16 mouse cellular contexts compared by ENCODE assay signal in genomic region chr12:27564641-27565306, GRCm38 (mm10).
DNase-seq lines count a peak whose midpoint lies in the region; ATAC-seq lines count a peak whose summit lies in the region.
"Had no signal": no experiment of that assay in that cellular context is flagged by ENCODE, and none has a peak within 500 bp of the region (broad histone marks: within the 10 kb centered on the region; RNA-seq: fewer than 3 reads in every experiment).

No protein-coding gene starts in this region.

- peak overlapping the region; percentile 76 for H3K27ac ChIP-seq in embryonic facial prominence, embryonic 12.5 days
- peak overlapping the region; percentile 87 for H3K27ac ChIP-seq in forebrain, embryonic 10.5 days
- H3K27ac ChIP-seq in hindbrain, embryonic 13.5 days = peak overlapping the region; percentile 97
- H3K27ac ChIP-seq in midbrain, embryonic 13.5 days = peak overlapping the region; percentile 97
- H3K27ac ChIP-seq: left cerebral cortex, adult 2 months; liver, embryonic 13.5 days had no signal

- WGBS in embryonic facial prominence, embryonic 12.5 days = 29% methylated on average over 5 of the region's 5 CpGs
- 65% methylated on average over 5 of the region's 5 CpGs for WGBS in forebrain, embryonic 10.5 days
- WGBS in hindbrain, embryonic 13.5 days = 25% methylated on average over 5 of the region's 5 CpGs
- WGBS in midbrain, embryonic 13.5 days = 14% methylated on average over 5 of the region's 5 CpGs

- no peak overlapping the region for H3K9ac ChIP-seq in embryonic facial prominence, embryonic 12.5 days
- 0 out of 2 replicates have a peak overlapping the region, but pooled peaks have one; percentile 6 for H3K9ac ChIP-seq in hindbrain, embryonic 13.5 days
- peak overlapping the region; percentile 0; the same call in 1 of the 2 replicates for H3K9ac ChIP-seq in midbrain, embryonic 13.5 days (replicated peaks)
- H3K9ac ChIP-seq: liver, embryonic 13.5 days had no signal

- no peaks in the 10 kb centered on the region for H3K36me3 ChIP-seq in embryonic facial prominence, embryonic 12.5 days
- H3K36me3 ChIP-seq in forebrain, embryonic 10.5 days (replicated peaks) = no peaks in the 10 kb centered on the region
- no peaks in the 10 kb centered on the region for H3K36me3 ChIP-seq in hindbrain, embryonic 13.5 days
- H3K36me3 ChIP-seq in midbrain, embryonic 13.5 days = no peaks in the 10 kb centered on the region
- H3K36me3 ChIP-seq: liver, embryonic 13.5 days had no signal

- H3K4me3 ChIP-seq in embryonic facial prominence, embryonic 12.5 days = no peak overlapping the region
- H3K4me3 ChIP-seq in forebrain, embryonic 10.5 days = no peak overlapping the region
- H3K4me3 ChIP-seq in hindbrain, embryonic 13.5 days = no peak overlapping the region
- H3K4me3 ChIP-seq in midbrain, embryonic 13.5 days (replicated peaks) = no peak overlapping the region
- H3K4me3 ChIP-seq: erythroblast, embryonic 14.5 days; left cerebral cortex, adult 2 months; liver, embryonic 13.5 days had no signal

- peaks cover 29% of the 10 kb centered on the region for H3K4me1 ChIP-seq in embryonic facial prominence, embryonic 12.5 days
- H3K4me1 ChIP-seq in forebrain, embryonic 10.5 days = peaks cover 60% of the 10 kb centered on the region
- peaks cover 44% of the 10 kb centered on the region for H3K4me1 ChIP-seq in hindbrain, embryonic 13.5 days (replicated peaks)
- H3K4me1 ChIP-seq in midbrain, embryonic 13.5 days (replicated peaks) = peaks cover 53% of the 10 kb centered on the region
- H3K4me1 ChIP-seq: liver, embryonic 13.5 days had no signal

- ATAC-seq in embryonic facial prominence, embryonic 12.5 days (ENCODE audit: insufficient number of reproducible peaks, insufficient read depth, low FRiP score, low TSS enrichment) = no peak
- ATAC-seq in hindbrain, embryonic 13.5 days (ENCODE audit: low FRiP score) = no peak
- ATAC-seq in midbrain, embryonic 13.5 days = no peak
- ATAC-seq: Patski had no signal

- DNase-seq in forebrain, embryonic 10.5 days (ENCODE audit: extremely low spot score, low spot score) = no peak
- DNase-seq in gastrocnemius, postnatal 25 days = no peak
- DNase-seq in layer of hippocampus, adult 9-10 months (ENCODE audit: low spot score) = no peak
- DNase-seq in kidney, postnatal 4 days = no peak
- DNase-seq: cerebellum, postnatal 10 days; gastrocnemius, postnatal 36 days; kidney, postnatal 10 days; liver, embryonic 13.5 days; lung, postnatal 10 days; spleen, adult 18-20 months had no signal

- no peaks in the 10 kb centered on the region for H3K27me3 ChIP-seq in embryonic facial prominence, embryonic 12.5 days
- H3K27me3 ChIP-seq in forebrain, embryonic 10.5 days (ENCODE audit: poor library complexity, severe bottlenecking) = no peaks in the 10 kb centered on the region
- no peaks in the 10 kb centered on the region for H3K27me3 ChIP-seq in hindbrain, embryonic 13.5 days
- H3K27me3 ChIP-seq in midbrain, embryonic 13.5 days = no peaks in the 10 kb centered on the region
- H3K27me3 ChIP-seq: liver, embryonic 13.5 days; Patski had no signal

- H3K9me3 ChIP-seq in embryonic facial prominence, embryonic 12.5 days = no peaks in the 10 kb centered on the region
- no peaks in the 10 kb centered on the region for H3K9me3 ChIP-seq in forebrain, embryonic 10.5 days
- no peaks in the 10 kb centered on the region for H3K9me3 ChIP-seq in hindbrain, embryonic 13.5 days
- H3K9me3 ChIP-seq in midbrain, embryonic 13.5 days = no peaks in the 10 kb centered on the region
- H3K9me3 ChIP-seq: liver, embryonic 13.5 days had no signal

- no peak overlapping the region for H3K4me2 ChIP-seq in embryonic facial prominence, embryonic 12.5 days (replicated peaks)
- no peak overlapping the region for H3K4me2 ChIP-seq in hindbrain, embryonic 13.5 days
- no peak overlapping the region; the same call in 1 of the 2 replicates for H3K4me2 ChIP-seq in midbrain, embryonic 13.5 days (replicated peaks)
- H3K4me2 ChIP-seq: liver, embryonic 13.5 days had no signal
